Mouse (Mus musculus) cerebellum, adult 9-10 months (tissue): ENCODE measurements around the gene Tmem211.

Source experiments
- DNase-seq: peaks from one replicate; pipeline ENCODE4 v3.0.0; 2022

Tmem211 gene

GRCm38 (mm10) chr5:113214041-113214440 lies 12.7 kb upstream of the Tmem211 start:
- DNase-seq: no peak

- DNase-seq: no peak
Observed at GRCm38 (mm10) chr5:113214455-113214854, 12.3 kb upstream of the Tmem211 start.

- DNase-seq: no peak
Observed at GRCm38 (mm10) chr5:113215610-113216011, 11.1 kb upstream of the Tmem211 start.

GRCm38 (mm10) chr5:113216328-113216960 lies 10.3 kb upstream of the Tmem211 start:
- DNase-seq: no peak

GRCm38 (mm10) chr5:113217076-113217475 lies 9.6 kb upstream of the Tmem211 start:
- no peak for DNase-seq

GRCm38 (mm10) chr5:113218617-113219235 lies 8.0 kb upstream of the Tmem211 start:
- no peak for DNase-seq

- DNase-seq: no peak
Observed at GRCm38 (mm10) chr5:113219450-113219849, 7.3 kb upstream of the Tmem211 start.

- DNase-seq: no peak
Observed at GRCm38 (mm10) chr5:113219876-113220275, 6.8 kb upstream of the Tmem211 start.

GRCm38 (mm10) chr5:113220383-113221146 lies 6.1 kb upstream of the Tmem211 start:
- no peak for DNase-seq

GRCm38 (mm10) chr5:113221147-113221865 lies 5.4 kb upstream of the Tmem211 start, which contains the start of gene 2900026A02Rik:
Gene 2900026A02Rik (minus strand): TSS chr5:113221236.
- peak; percentile 22 for DNase-seq

- DNase-seq: no peak
Observed at GRCm38 (mm10) chr5:113223888-113224287, 2.8 kb upstream of the Tmem211 start.

GRCm38 (mm10) chr5:113225271-113225670 lies 1.4 kb upstream of the Tmem211 start:
- DNase-seq: no peak

- DNase-seq: no peak
Observed at GRCm38 (mm10) chr5:113225686-113226435, 848 bp upstream of the Tmem211 start.

- DNase-seq: no peak
Observed at GRCm38 (mm10) chr5:113230196-113230595, 3.5 kb downstream of the Tmem211 start.

GRCm38 (mm10) chr5:113249263-113249930 lies 22.7 kb downstream of the Tmem211 start:
- DNase-seq: no peak

- DNase-seq: no peak
Observed at GRCm38 (mm10) chr5:113250806-113251205, 24.1 kb downstream of the Tmem211 start.

- DNase-seq: no peak
Observed at GRCm38 (mm10) chr5:113265637-113266036, 38.9 kb downstream of the Tmem211 start.

- DNase-seq: no peak
Observed at GRCm38 (mm10) chr5:113268246-113268645, 41.5 kb downstream of the Tmem211 start.

- DNase-seq: no peak
Observed at GRCm38 (mm10) chr5:113270043-113270442, 43.3 kb downstream of the Tmem211 start.

- peak; percentile 50 for DNase-seq
Observed at GRCm38 (mm10) chr5:113271207-113271811, 44.6 kb downstream of the Tmem211 start.

- DNase-seq: no peak
Observed at GRCm38 (mm10) chr5:113275839-113276238, 49.1 kb downstream of the Tmem211 start.
